Mouse (Mus musculus): ENCODE data around the gene Gm20695. TPM values are rescaled to one million over a fixed set of nuclear protein-coding genes. Genes with fewer than 3 reads are reported as not detected.
A peak's percentile ranks its signal among the peaks of the same experiment; 100 is the strongest.

Gm20695 gene
- polyA plus RNA-seq, 1 experiment from 2014 or later = 4.3 TPM

DNA sequence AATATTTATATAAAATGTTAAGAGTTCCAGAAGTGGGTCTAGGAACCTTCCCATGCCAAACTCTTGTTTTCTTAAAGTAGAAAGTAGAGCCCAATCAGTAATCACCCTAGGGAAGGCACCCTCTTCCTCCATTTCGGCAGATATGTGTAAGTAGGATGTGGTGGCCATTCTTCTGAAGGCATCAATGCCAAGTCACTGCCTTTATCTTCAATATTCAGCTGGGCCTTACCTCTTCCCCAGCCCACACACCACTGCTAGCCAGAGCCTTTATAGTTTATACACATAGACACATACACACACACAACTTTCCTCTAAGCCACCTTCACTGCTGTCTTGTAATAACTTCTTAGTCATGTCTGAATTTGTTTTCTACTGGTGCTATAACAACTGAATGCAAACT lies 28.7 kb upstream of the Gm20695 start:
- Histone ChIP-seq H3K4me2 (replicated peaks) (no peak overlapping the region), H3K4me1 (no peaks in the 10 kb centered on the region), H3K9ac (no peak overlapping the region), H3K27ac (no peak overlapping the region), H3K27me3 (no peaks in the 10 kb centered on the region), H3K9me3 (no peaks in the 10 kb centered on the region), H3K36me3 (peaks cover 10% of the 10 kb centered on the region), H3K4me3 (no peak overlapping the region)
- WGBS = 89% methylated on average over 1 of the region's 1 CpGs
- ATAC-seq (ENCODE audit: low FRiP score, low read depth) = no peak

DNA sequence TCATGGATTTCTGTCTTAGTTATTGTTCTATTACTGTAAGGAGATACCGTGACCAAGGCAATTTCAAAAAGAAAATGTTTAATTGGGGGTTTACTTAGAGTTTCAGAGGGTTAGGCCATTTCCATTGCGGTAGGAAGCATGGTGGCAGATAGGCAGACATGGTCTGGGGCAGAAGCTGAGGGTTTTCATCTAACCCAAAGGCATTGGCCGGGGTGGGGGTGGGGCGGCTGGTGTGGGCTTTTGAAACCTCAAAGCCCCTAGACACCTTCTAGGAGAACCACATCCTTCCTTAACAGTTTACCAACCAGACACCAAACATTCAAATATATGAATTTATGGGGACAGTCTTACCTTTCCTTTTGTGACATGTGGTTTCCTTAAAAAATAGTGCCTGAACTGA lies 25.2 kb upstream of the Gm20695 start:
- Histone ChIP-seq H3K27ac (no peak overlapping the region), H3K27me3 (no peaks in the 10 kb centered on the region), H3K4me1 (no peaks in the 10 kb centered on the region), H3K9ac (no peak overlapping the region), H3K4me2 (replicated peaks) (no peak overlapping the region), H3K9me3 (no peaks in the 10 kb centered on the region), H3K36me3 (peaks cover 32% of the 10 kb centered on the region), H3K4me3 (no peak overlapping the region)
- 94% methylated on average over 4 of the region's 4 CpGs for WGBS
- ATAC-seq (ENCODE audit: low FRiP score, low read depth) = no peak

DNA sequence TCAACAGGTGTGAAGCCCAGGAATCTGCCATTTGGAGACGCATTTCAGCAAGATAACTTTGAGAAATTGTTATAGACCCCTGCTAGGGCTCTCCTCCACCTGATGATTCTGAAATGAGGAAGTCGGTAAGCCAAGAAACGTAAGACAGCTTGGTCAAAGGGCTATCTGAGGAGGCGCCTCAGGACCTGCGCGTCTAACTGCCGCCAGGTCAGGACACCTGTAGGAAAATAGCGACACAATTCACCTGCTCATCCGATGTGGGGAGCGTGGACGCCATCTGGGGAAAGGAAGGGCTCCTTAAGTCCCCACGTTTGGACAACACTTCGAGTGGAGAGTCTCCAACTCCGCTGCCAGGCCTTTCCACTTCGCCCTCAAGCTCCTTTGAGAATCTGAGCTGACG lies 12.6 kb upstream of the Gm20695 start:
- H3K27ac ChIP-seq = no peak overlapping the region
- H3K9ac ChIP-seq = peak overlapping the region; percentile 74
- ATAC-seq (ENCODE audit: low FRiP score, low read depth) = no peak
- peaks cover 24% of the 10 kb centered on the region for H3K36me3 ChIP-seq
- H3K27me3 ChIP-seq = no peaks in the 10 kb centered on the region
- H3K4me2 ChIP-seq (replicated peaks) = peak overlapping the region; percentile 94
- H3K9me3 ChIP-seq = no peaks in the 10 kb centered on the region
- under 1% methylated on average over 16 of the region's 16 CpGs for WGBS
- H3K4me3 ChIP-seq = peak overlapping the region; percentile 58
- peaks cover 14% of the 10 kb centered on the region for H3K4me1 ChIP-seq

DNA sequence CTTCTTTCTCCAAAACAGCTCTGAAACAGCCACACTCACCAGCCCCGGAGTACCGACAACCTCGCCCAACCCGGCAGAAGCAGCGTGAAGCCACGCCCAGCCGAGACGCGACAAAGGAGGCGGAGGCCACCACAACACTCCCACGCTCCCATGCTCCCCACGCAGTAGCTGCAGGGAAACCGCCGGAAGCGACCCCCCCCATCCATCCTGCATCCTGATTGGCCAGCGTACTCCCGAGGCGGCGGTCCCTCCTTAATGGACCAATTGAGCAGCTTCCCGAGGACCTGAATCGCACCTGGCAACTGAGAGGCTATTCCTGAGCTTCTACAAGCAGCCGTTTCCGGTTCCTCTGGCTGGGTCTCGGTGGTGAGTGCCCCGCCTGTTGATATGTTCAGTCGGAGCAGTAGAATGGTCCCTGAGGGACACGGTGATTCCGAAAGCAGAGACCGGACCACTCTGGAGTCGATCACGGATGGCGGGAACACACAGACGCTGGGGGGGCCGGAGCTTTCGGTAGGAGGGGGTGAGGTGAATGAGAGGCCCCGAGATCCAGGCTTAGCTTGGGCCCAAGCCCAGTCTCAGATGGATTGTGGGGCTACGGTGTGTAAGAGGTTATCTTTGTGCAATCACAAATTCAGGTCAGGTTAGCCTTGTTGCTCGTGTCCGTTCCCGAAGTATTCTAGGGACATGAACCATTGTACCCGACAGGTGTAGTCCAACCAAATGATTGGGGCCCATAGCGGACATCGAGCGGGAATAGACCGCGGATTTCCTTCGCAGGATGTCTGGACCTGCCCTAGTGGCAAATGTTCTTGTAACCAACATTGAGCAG lies 12.0 kb upstream of the Gm20695 start, which contains the start of gene Naa60:
Gene Naa60, plus strand, starts transcription at position 160 of the 832 bp plus-strand sequence.
- Histone ChIP-seq H3K4me2 (replicated peaks) (peak within 1 kb of the TSS; percentile 94), H3K4me1 (peaks cover 14% of the 10 kb centered on the region), H3K27ac (peak within 1 kb of the TSS; percentile 67), H3K9me3 (no peaks in the 10 kb centered on the region), H3K4me3 (peak within 1 kb of the TSS; percentile 58), H3K36me3 (peaks cover 23% of the 10 kb centered on the region), H3K9ac (peak within 1 kb of the TSS; percentile 74), H3K27me3 (no peaks in the 10 kb centered on the region)
- peak; percentile 99 for ATAC-seq (ENCODE audit: low FRiP score, low read depth)
- WGBS = 4% methylated on average over 47 of the region's 47 CpGs

DNA sequence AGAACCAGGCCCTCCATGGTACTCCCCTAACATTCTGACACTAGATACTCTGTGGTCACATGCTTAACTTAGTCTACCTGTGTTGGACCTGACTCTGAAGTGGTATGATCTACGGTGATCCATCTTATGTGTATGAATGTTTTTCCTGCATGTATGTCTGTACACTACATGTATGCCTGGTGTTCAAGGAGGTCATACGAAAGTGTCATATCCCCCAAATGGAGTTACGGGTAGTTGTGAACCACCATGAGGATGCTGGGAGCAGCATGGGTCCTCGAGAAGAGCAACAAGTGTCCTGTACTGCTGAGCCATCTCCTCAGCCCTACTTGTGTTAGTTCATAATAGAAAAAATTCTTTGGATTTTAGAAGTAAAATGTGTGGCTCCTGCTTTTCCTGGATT lies 8.1 kb upstream of the Gm20695 start:
- no peaks in the 10 kb centered on the region for H3K27me3 ChIP-seq
- no peak overlapping the region for H3K4me3 ChIP-seq
- no peaks in the 10 kb centered on the region for H3K9me3 ChIP-seq
- H3K27ac ChIP-seq = no peak overlapping the region
- peaks cover 22% of the 10 kb centered on the region for H3K36me3 ChIP-seq
- H3K4me1 ChIP-seq = peaks cover 11% of the 10 kb centered on the region
- WGBS = 93% methylated on average over 4 of the region's 4 CpGs
- H3K9ac ChIP-seq = no peak overlapping the region
- ATAC-seq (ENCODE audit: low FRiP score, low read depth) = no peak
- H3K4me2 ChIP-seq (replicated peaks) = no peak overlapping the region

DNA sequence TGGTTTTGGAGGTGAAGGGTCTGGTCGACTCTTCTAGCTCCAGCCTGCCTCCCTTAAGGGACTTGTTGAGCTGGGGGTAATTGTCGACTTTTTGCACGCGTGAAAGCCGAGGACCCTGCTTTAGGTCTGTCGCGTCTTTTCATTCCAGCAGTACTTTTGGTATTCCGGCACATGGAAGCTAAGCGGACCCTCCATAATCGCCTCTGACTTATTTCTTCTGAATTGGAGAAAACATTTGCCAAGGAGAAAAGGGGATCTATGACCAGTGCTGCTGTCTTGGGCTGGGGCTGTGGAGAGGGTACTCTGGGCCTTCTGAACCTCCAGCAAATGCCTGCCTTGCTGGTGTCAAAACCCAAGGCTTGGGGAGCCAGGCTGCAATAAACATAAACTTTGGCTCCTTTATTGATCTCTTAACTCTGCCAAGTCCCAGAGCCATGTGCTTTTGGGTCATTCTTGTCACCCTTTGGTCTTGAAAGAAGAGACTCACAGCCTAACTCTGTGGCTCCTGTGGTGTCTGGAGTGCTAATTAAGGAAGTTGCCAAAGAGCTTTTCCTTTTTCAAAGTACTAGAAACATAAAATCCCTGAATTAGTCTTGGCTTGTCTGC lies 720 bp downstream of the Gm20695 start:
- no peaks in the 10 kb centered on the region for H3K27me3 ChIP-seq
- H3K4me2 ChIP-seq (replicated peaks) = peak overlapping the region; percentile 78
- H3K4me3 ChIP-seq = peak overlapping the region; percentile 87
- H3K9me3 ChIP-seq = no peaks in the 10 kb centered on the region
- no peak for ATAC-seq (ENCODE audit: low FRiP score, low read depth)
- WGBS = 2% methylated on average over 10 of the region's 10 CpGs
- peaks cover 16% of the 10 kb centered on the region for H3K4me1 ChIP-seq
- peak overlapping the region; percentile 86 for H3K9ac ChIP-seq
- H3K27ac ChIP-seq = peak overlapping the region; percentile 66; the same call in 1 of the 2 replicates
- peaks cover 9% of the 10 kb centered on the region; the same call in 1 of the 2 replicates for H3K36me3 ChIP-seq

DNA sequence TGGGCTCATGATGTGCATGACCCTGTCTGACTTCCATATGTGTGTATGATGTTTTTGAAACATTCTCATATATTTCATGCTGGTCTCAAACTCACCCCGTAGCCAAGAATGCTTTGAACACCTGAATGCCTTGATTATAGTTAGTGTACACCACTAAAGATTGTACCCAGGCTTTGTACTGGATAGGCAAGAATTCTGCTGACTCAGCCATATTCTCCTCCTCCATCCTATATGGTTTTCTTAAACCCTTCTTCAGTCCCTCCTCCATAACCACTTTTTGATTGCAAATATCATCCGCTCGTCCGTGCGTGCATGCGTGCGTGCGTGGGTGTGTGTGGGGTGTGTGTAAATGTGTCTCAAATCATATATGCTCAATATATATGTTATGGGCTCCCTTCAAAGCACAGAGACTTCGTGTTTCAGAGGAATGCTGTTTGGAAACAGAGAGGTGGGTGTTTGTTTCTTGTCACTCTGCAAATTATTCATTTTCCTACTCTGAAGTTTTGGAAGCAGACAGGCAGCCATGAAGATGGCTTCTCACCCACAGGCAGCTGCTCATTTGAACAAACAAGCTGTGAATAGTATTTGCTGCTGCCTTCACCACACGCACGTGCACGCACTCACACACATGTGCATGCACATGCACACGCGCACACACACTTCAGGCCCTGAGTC lies 7.3 kb downstream of the Gm20695 start:
- peaks cover 26% of the 10 kb centered on the region for H3K36me3 ChIP-seq
- H3K4me3 ChIP-seq = no peak overlapping the region
- H3K27ac ChIP-seq = no peak overlapping the region
- H3K9ac ChIP-seq = no peak overlapping the region
- 94% methylated on average over 14 of the region's 14 CpGs for WGBS
- no peaks in the 10 kb centered on the region for H3K9me3 ChIP-seq
- no peak overlapping the region for H3K4me2 ChIP-seq (replicated peaks)
- ATAC-seq (ENCODE audit: low FRiP score, low read depth) = no peak
- no peaks in the 10 kb centered on the region for H3K4me1 ChIP-seq
- H3K27me3 ChIP-seq = no peaks in the 10 kb centered on the region

DNA sequence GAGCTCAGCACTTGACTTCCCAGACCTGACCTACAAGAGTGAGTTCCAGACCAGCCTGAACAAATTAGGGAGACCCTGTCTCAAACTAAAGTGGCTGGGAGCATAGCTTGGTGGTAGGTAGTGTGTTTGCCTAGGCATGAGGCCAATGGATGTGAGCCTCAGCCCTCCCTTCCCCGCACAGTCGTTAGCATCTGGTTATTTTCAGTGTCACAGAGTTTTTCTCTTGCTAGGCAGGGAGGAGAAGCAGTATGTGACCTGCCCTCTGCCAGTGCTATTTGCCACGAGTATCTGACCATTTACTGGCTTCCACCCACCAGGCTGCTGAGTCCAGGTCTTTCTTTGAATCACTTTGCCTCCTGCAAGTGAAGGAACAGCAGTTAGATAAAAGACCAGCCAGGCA lies 9.3 kb downstream of the Gm20695 start:
- Histone ChIP-seq H3K4me2 (replicated peaks) (no peak overlapping the region), H3K4me1 (no peaks in the 10 kb centered on the region), H3K9ac (no peak overlapping the region), H3K4me3 (no peak overlapping the region), H3K27me3 (no peaks in the 10 kb centered on the region), H3K9me3 (no peaks in the 10 kb centered on the region), H3K27ac (no peak overlapping the region), H3K36me3 (peaks cover 42% of the 10 kb centered on the region)
- ATAC-seq (ENCODE audit: low FRiP score, low read depth) = no peak
- WGBS = 58% methylated on average over 3 of the region's 3 CpGs

DNA sequence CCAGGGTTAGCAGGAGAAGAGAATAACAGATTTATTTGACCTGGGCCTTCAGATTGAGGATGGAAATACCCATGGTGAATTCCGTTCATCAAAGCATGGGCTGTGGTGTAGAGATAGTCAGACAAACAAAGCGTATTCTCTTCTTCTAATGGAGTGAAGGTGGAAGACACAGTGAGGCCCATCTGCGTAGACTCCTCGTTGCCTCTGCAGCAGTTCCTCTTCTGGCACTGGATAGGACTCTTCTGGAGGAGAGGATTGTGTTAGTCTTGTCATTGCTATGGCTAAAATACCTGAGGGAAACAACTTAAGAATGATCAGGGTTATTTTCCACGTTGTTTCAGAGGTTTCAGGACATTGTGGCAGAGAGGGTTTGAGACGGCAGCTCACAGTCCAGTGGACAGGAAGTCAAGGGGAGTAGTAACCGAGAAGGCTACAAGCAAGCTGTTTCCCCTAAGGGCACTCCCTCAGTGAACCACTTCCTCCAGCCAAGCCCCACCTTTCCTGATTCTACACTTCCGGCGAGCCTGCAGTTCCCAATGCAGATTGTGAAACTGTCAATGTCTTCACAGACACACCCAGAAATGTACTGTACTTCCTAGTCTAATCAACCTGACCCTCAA lies 10.8 kb downstream of the Gm20695 start:
- Histone ChIP-seq H3K9me3 (no peaks in the 10 kb centered on the region), H3K9ac (no peak overlapping the region), H3K27me3 (no peaks in the 10 kb centered on the region), H3K4me2 (replicated peaks) (no peak overlapping the region), H3K4me1 (no peaks in the 10 kb centered on the region), H3K27ac (no peak overlapping the region), H3K36me3 (peaks cover 57% of the 10 kb centered on the region), H3K4me3 (no peak overlapping the region)
- no peak for ATAC-seq (ENCODE audit: low FRiP score, low read depth)
- 70% methylated on average over 9 of the region's 9 CpGs for WGBS

DNA sequence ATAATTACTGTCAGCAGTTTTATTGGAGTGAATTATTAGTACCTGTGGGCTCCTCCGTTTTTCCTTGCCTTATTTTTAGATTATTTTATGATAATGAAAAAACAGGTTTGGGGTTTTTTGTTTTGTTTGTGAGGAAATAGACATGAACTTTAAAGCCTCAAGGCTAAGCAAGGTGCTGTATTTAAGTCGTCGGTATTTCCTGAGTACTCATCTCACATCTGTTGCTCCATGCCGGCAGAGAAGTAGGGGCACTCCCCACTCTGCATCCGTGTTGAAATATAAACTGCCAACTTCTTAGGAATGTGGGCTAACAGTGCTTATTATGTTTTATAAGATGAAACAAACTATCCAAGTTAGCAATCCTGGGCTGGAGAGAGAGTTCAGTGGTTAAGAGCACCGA lies 11.6 kb downstream of the Gm20695 start:
- no peak overlapping the region for H3K4me3 ChIP-seq
- no peaks in the 10 kb centered on the region for H3K27me3 ChIP-seq
- ATAC-seq (ENCODE audit: low FRiP score, low read depth) = no peak
- no peaks in the 10 kb centered on the region for H3K9me3 ChIP-seq
- H3K27ac ChIP-seq = no peak overlapping the region
- no peak overlapping the region for H3K9ac ChIP-seq
- H3K4me2 ChIP-seq (replicated peaks) = no peak overlapping the region
- H3K4me1 ChIP-seq = no peaks in the 10 kb centered on the region
- H3K36me3 ChIP-seq = peaks cover 65% of the 10 kb centered on the region
- 84% methylated on average over 6 of the region's 6 CpGs for WGBS

DNA sequence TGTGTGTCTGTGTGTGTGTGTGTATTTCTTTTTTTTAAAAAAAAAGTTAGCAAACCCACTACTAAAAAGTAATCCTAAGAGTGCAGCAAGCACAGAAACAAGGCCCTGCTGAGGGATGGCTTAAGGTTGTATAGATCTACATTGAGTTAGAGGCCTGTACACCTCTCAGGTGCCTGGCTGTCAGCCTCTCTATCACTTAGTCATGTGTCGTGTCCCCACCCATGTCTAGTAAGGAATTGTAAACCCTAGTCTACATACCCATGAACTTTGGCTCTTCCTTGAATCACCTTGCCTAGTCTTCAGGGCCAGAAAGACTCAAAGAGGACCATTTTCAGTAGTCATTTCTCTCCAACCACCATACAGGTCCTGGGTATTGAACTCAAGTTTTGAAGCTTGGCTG lies 12.1 kb downstream of the Gm20695 start:
- no peaks in the 10 kb centered on the region for H3K4me1 ChIP-seq
- no peak overlapping the region for H3K4me3 ChIP-seq
- H3K36me3 ChIP-seq = peaks cover 70% of the 10 kb centered on the region
- no peak for ATAC-seq (ENCODE audit: low FRiP score, low read depth)
- no peak overlapping the region for H3K27ac ChIP-seq
- H3K27me3 ChIP-seq = no peaks in the 10 kb centered on the region
- 95% methylated on average over 1 of the region's 1 CpGs for WGBS
- H3K4me2 ChIP-seq (replicated peaks) = no peak overlapping the region
- H3K9me3 ChIP-seq = no peaks in the 10 kb centered on the region
- no peak overlapping the region for H3K9ac ChIP-seq

DNA sequence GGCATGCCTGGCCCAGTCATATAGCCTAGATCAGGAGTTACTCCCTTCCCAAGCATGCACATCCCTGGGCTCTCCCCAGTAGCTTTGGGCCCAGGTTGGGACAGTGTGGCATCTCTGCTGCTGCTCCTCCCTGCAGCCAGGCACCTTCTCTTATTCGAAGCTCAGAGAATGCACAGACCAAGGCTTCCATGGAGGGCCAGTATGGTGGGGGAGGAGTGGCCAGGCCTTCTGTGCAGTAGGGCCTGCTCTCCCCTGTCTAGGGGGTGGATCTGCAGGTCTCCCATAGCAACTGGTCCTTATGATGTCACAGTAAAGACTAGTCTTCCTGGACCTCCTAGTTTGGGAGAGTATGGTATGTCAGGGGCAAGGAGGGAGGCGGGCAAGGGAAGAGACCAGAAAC lies 23.0 kb downstream of the Gm20695 start:
- Histone ChIP-seq H3K36me3 (peaks cover 51% of the 10 kb centered on the region), H3K27me3 (no peaks in the 10 kb centered on the region), H3K9ac (no peak overlapping the region), H3K4me2 (replicated peaks) (peak overlapping the region; percentile 78; the same call in 1 of the 2 replicates), H3K4me1 (peaks cover 5% of the 10 kb centered on the region), H3K4me3 (0 out of 2 replicates have a peak overlapping the region, but pooled peaks have one; percentile 71), H3K9me3 (no peaks in the 10 kb centered on the region), H3K27ac (no peak overlapping the region)
- ATAC-seq (ENCODE audit: low FRiP score, low read depth) = no peak
- 89% methylated on average over 2 of the region's 2 CpGs for WGBS

Measured in limb, embryonic 13.5 days (tissue).